Mouse (Mus musculus) heart, adult 18-20 months (tissue): ENCODE results near the gene Tmppe. TPM values are rescaled to one million over a fixed set of nuclear protein-coding genes. Genes with fewer than 3 reads are reported as not detected.

ENCODE experiments used
- DNase-seq, 2 experiments: peaks; one replicate each; pipeline ENCODE4 v3.0.0; 2021 to 2022; ENCODE audit warnings: mixed read lengths in 1 of 2
- total RNA-seq, 2 experiments: library from RNA; stranded (reverse); gene quantifications; 2 replicates each; pipeline ENCODE4 v1.2.3; 2021

The Tmppe gene
- total RNA-seq, 2 experiments from 2014 or later: 3.3 to 3.8 TPM

GRCm38 (mm10) chr9:114443351-114443750 is 42.4 kb downstream of the Tmppe start:
- DNase-seq: no peak

DNA sequence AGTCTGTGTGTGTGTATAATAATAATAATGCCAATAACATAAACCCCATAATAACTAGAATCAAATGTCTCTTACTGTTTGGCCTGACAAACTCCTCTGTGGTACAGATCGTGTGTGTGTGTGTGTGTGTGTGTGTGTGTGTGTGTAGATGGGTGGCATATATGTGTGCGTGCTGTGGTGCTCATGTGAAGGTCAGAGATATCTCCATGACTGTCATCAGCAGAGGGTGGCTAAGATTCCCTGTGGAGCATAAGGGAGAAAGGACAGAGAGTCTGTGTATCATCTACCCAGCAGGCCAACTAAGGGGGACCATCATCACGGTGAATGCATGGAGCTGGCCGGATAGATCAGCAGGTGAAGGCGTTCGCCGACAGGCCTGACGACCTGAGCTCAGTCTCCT is 46.0 kb downstream of the Tmppe start:
- no peak for DNase-seq

GRCm38 (mm10) chr9:114448700-114449099 is 47.8 kb downstream of the Tmppe start:
- DNase-seq: no peak

GRCm38 (mm10) chr9:114449120-114449754 is 48.3 kb downstream of the Tmppe start:
- DNase-seq: no peak

DNA sequence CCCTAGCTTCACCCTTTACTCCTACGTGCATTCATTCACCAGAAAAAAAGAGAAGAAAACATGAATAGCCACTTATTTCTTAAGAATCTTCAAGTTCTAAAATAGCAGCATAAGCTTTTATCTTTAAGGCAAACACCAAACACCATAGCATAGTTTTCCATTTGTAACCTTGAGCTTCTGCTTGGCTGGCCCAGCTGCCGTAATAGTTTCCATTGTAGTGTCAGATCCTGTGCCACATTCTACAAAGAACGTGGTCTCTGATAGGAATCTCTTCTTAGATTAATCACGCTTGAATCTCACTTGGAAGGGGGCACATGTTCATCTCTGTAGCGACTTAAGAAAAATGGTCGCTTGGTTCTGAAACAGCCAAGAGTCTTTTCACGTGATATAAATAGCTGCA is 50.7 kb downstream of the Tmppe start:
- DNase-seq: no peak

DNA sequence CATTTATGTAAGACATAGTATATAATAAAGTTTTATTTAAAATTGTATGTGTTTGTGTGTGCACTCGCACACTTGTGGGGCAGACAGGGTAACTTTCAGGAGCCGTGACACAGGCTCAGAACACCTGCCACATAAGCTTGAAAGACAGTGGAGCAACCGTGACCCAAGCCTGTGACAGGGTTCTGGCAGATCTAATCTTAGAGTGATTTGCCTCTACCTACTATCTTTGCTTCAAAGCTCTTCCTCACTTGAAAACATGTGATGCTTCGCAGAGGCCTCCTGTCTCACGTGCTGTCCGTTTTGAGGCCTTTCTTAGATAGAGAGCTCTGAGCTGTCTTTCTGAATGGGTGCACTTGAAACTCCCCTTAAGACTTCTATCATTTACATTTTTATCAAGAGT is 51.5 kb downstream of the Tmppe start:
- no peak for DNase-seq

GRCm38 (mm10) chr9:114455420-114455819 is 54.5 kb downstream of the Tmppe start:
- DNase-seq: no peak

Other genes with a start within 250 kb of the Tmppe start
- gene Bcl2a1c, start 71.0 kb upstream of the Tmppe start, total RNA-seq: not detected
- gene Crtap, start 10.4 kb upstream of the Tmppe start, total RNA-seq: 10 to 100 TPM; 32.0 to 37.2 TPM
- 10 to 100 TPM; 13.9 to 15.1 TPM for gene Glb1, start within 50 bp of the Tmppe start, total RNA-seq
- gene Ccr4, start 103.8 kb downstream of the Tmppe start, total RNA-seq: not detected
- gene C130032M10Rik, start 114.6 kb downstream of the Tmppe start, total RNA-seq: not detected
- gene Trim71, start 163.3 kb downstream of the Tmppe start, total RNA-seq: not detected
- 10 to 100 TPM; 21.2 to 22.5 TPM for gene Cnot10, start 239.1 kb downstream of the Tmppe start, total RNA-seq